Mouse (Mus musculus) left cerebral cortex, postnatal 25 days (tissue): Measurements from ENCODE around the gene Ndufb8. TPM values are rescaled to one million over a fixed set of nuclear protein-coding genes. Genes with fewer than 3 reads are reported as not detected.

Experiments used
- DNase-seq, 2 experiments: peaks; one replicate each; pipeline ENCODE4 v3.0.0; 2022; ENCODE audit warnings: low spot score in 2 of 2, mixed read lengths in 1 of 2
- intact Hi-C: fragments of 180-260 bp; cut with DNase I; formaldehyde crosslinking; loops from one replicate; pipeline ENCODE4 v1.15.1; 2025
- total RNA-seq, 2 experiments: library from RNA; stranded (reverse); gene quantifications; 2 replicates each; pipeline ENCODE4 v1.2.3; 2021

Gene Ndufb8
- total RNA-seq, 2 experiments from 2014 or later: 360 to 373 TPM

GRCm38 (mm10) chr19:44498936-44499335, 56.3 kb downstream of the Ndufb8 start:
- no peak for DNase-seq
- intact Hi-C loops: loop anchor here (10.0 kb wide), 1 partner anchor 646 kb away; no protein-coding TSS in a partner anchor

Other genes starting within 250 kb of the Ndufb8 start
- gene Scd4, start 222.3 kb downstream of the Ndufb8 start, total RNA-seq: 1 to 10 TPM; 2.2 to 2.3 TPM
- gene Scd1, start 147.6 kb downstream of the Ndufb8 start, total RNA-seq: 100 to 1,000 TPM; 148 to 162 TPM
- not detected for gene Wnt8b, start 62.0 kb downstream of the Ndufb8 start, total RNA-seq
- under 1 TPM; 0.09 to 0.16 TPM for gene Sec31b, start 9.6 kb downstream of the Ndufb8 start, total RNA-seq
- not detected for gene Gm20538, start 2.6 kb downstream of the Ndufb8 start, total RNA-seq
- gene Hif1an, start 7.4 kb upstream of the Ndufb8 start, total RNA-seq: 10 to 100 TPM; 34.1 to 34.7 TPM
- gene Pax2, start 200.6 kb upstream of the Ndufb8 start, total RNA-seq: under 1 TPM; 0.11 to 0.16 TPM